Mouse (Mus musculus) myocyte (in vitro differentiated cells): ENCODE results near the gene Bod1. TPM values are rescaled to one million over a fixed set of nuclear protein-coding genes. Genes with fewer than 3 reads are reported as not detected.

Source experiments
- H3K27me3 ChIP-seq: one replicate; pipeline ENCODE4 v1.6.1; 2011; ENCODE audit not compliant: control insufficient read depth, insufficient read depth, insufficient read length
- H3K36me3 ChIP-seq: one replicate; pipeline ENCODE4 v1.6.1; 2011; ENCODE audit not compliant: control insufficient read depth, insufficient read depth
- H3K4me2 ChIP-seq: one replicate; pipeline ENCODE4 v1.6.1; 2011; ENCODE audit warnings: low read depth, control low read depth
- H3K4me3 ChIP-seq: one replicate; pipeline ENCODE4 v1.5.1; 2011; ENCODE audit warnings: mild to moderate bottlenecking, control low read depth, moderate library complexity
- H3K79me2 ChIP-seq: one replicate; pipeline ENCODE4 v1.6.1; 2011; ENCODE audit not compliant: control insufficient read depth, insufficient read depth
- H3ac ChIP-seq: one replicate; pipeline ENCODE4 v1.6.1; 2011; ENCODE audit not compliant: control insufficient read depth, insufficient read length
- CEBPB ChIP-seq: IDR thresholded peaks from 2 replicates; pipeline ENCODE4 v1.6.1; 2011; ENCODE audit warnings: mild to moderate bottlenecking, moderate library complexity; ENCODE audit not compliant: poor library complexity, insufficient read depth, severe bottlenecking
- E2F4 ChIP-seq: IDR thresholded peaks from one replicate; pipeline ENCODE4 v1.6.1; 2011; ENCODE audit warnings: mild to moderate bottlenecking, control low read depth, moderate library complexity; ENCODE audit not compliant: insufficient read depth
- MAX ChIP-seq: IDR thresholded peaks from one replicate; pipeline ENCODE4 v1.6.1; 2011; ENCODE audit warnings: low read depth, mild to moderate bottlenecking, control low read depth
- MYOD1 ChIP-seq, 3 experiments: IDR thresholded peaks; one replicate each; pipeline ENCODE4 v1.6.1; 2011; ENCODE audit warnings: control low read depth in 2 of 3, low read depth in 2 of 3, mild to moderate bottlenecking in 2 of 3, moderate library complexity in 1 of 3; ENCODE audit not compliant: insufficient read length in 2 of 3, control insufficient read depth in 1 of 3
- MYOG ChIP-seq, 3 experiments: IDR thresholded peaks; one replicate each; pipeline ENCODE4 v1.6.1; 2011; ENCODE audit warnings: control low read depth in 2 of 3, low read depth in 2 of 3, mild to moderate bottlenecking in 2 of 3; ENCODE audit not compliant: insufficient read length in 2 of 3, control insufficient read depth in 1 of 3, insufficient read depth in 1 of 3
- POLR2A ChIP-seq: IDR thresholded peaks from one replicate; pipeline ENCODE4 v1.6.1; 2011; ENCODE audit warnings: low read depth, mild to moderate bottlenecking, control low read depth, moderate library complexity; ENCODE audit not compliant: insufficient read length
- POLR2AphosphoS2 ChIP-seq: IDR thresholded peaks from one replicate; pipeline ENCODE4 v1.6.1; 2011; ENCODE audit warnings: low read depth, control low read depth; ENCODE audit not compliant: insufficient read length
- REST ChIP-seq: IDR thresholded peaks from one replicate; pipeline ENCODE4 v1.6.1; 2011; ENCODE audit warnings: mild to moderate bottlenecking, control low read depth, moderate library complexity; ENCODE audit not compliant: insufficient read depth, insufficient read length
- SRF ChIP-seq: IDR thresholded peaks from one replicate; pipeline ENCODE4 v1.6.1; 2011; ENCODE audit warnings: low read depth; ENCODE audit not compliant: control insufficient read depth, insufficient read length
- TCF12 ChIP-seq: IDR thresholded peaks from one replicate; pipeline ENCODE4 v1.6.1; 2011; ENCODE audit warnings: mild to moderate bottlenecking, control low read depth; ENCODE audit not compliant: poor library complexity, insufficient read depth, severe bottlenecking
- TCF3 ChIP-seq: IDR thresholded peaks from one replicate; pipeline ENCODE4 v1.6.1; 2011; ENCODE audit warnings: low read depth, control low read depth; ENCODE audit not compliant: insufficient read length
- USF1 ChIP-seq: IDR thresholded peaks from one replicate; pipeline ENCODE4 v1.6.1; 2011; ENCODE audit warnings: low read depth, mild to moderate bottlenecking, control low read depth, moderate library complexity
- polyA plus RNA-seq: library from polyadenylated mRNA; unstranded; fragments of >200 nt; fragmentation: generic; extraction: Trizol; gene quantifications from one replicate; pipeline ENCODE4 v1.2.1, GENCODE M21; 2012; ENCODE audit warnings: missing spikeins

Bod1 gene
- polyA plus RNA-seq, 1 experiment, result 115 TPM

GRCm38 (mm10) chr11:31628700-31629099, 43.0 kb downstream of the Bod1 start:
- TF ChIP-seq POLR2A (no peak), MYOD1 (IDR thresholded peaks at IDR 0.05; ENCODE audit: control insufficient read depth in 1 of 3, insufficient read length in 2 of 3, low read depth in 2 of 3) (no peak), E2F4 (no peak), TCF3 (no peak), MYOG (IDR thresholded peaks at IDR 0.05; ENCODE audit: control insufficient read depth in 1 of 3, insufficient read depth in 1 of 3, insufficient read length in 2 of 3, low read depth in 2 of 3) (no peak), REST (no peak), TCF12 (no peak), USF1 (no peak), SRF (no peak), CEBPB (no peak), MAX (no peak), POLR2AphosphoS2 (no peak)
- Histone ChIP-seq H3K79me2 (no peaks in the 10 kb centered on the region), H3K4me3 (no peak overlapping the region)

DNA sequence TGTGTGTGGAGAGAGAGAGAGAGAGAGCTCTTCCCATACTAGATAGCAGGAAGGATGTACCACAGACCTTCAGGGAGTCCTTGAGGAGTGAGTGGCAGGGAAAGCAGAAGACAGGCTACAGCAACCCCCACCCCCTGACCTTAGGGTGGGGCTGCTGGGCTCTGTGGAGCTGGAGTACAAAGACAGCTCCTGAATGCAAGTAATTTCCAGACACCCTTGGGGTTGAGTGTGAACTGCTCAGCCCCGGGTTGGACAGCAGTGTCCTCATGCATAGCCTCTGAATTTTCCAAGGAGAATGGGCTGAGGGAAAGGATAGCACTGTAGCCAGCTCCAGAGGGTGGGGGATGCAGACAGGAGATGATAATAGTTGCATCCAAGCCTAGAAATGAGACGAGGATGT, 50.9 kb downstream of the Bod1 start:
- no peak overlapping the region for H3K4me3 ChIP-seq
- TF ChIP-seq MYOG (IDR thresholded peaks at IDR 0.05; ENCODE audit: control insufficient read depth in 1 of 3, insufficient read depth in 1 of 3, insufficient read length in 2 of 3, low read depth in 2 of 3) (no peak), CEBPB (no peak), POLR2A (no peak), USF1 (no peak), REST (no peak), POLR2AphosphoS2 (no peak), SRF (no peak), MYOD1 (IDR thresholded peaks at IDR 0.05; ENCODE audit: control insufficient read depth in 1 of 3, insufficient read length in 2 of 3, low read depth in 2 of 3) (no peak), TCF3 (no peak), TCF12 (no peak), MAX (no peak), E2F4 (no peak)
- no peak overlapping the region for H3K4me2 ChIP-seq
- no peaks in the 10 kb centered on the region for H3K27me3 ChIP-seq
- H3ac ChIP-seq, result no peak overlapping the region
- H3K36me3 ChIP-seq, result no peaks in the 10 kb centered on the region
- no peaks in the 10 kb centered on the region for H3K79me2 ChIP-seq

More at GRCm38 (mm10) chr11:31628700-31629099, 43.0 kb downstream of the Bod1 start:
- H3K36me3 ChIP-seq, result no peaks in the 10 kb centered on the region
- H3K27me3 ChIP-seq, result no peaks in the 10 kb centered on the region
- no peak overlapping the region for H3K4me2 ChIP-seq
- H3ac ChIP-seq, result no peak overlapping the region

- no peaks in the 10 kb centered on the region for H3K27me3 ChIP-seq
- TF ChIP-seq CEBPB, result no peak
- TF ChIP-seq REST, result no peak
- H3K36me3 ChIP-seq, result no peaks in the 10 kb centered on the region
- H3ac ChIP-seq, result no peak overlapping the region
- no peaks in the 10 kb centered on the region for H3K79me2 ChIP-seq
- H3K4me2 ChIP-seq, result no peak overlapping the region
- no peak overlapping the region for H3K4me3 ChIP-seq
These were observed 53.9 kb downstream of the Bod1 start for GRCm38 (mm10) chr11:31617797-31618196.

- H3K4me2 ChIP-seq, result no peak overlapping the region
- no peaks in the 10 kb centered on the region for H3K27me3 ChIP-seq
- no peak overlapping the region for H3ac ChIP-seq
- peak in 1 of 3 experiments; percentile 36 for TF ChIP-seq MYOD1 (IDR thresholded peaks at IDR 0.05; ENCODE audit: control insufficient read depth in 1 of 3, insufficient read length in 2 of 3, low read depth in 2 of 3)
- peak; percentile 77; the same call in 1 of the 2 replicates for TF ChIP-seq CEBPB
- no peak for TF ChIP-seq SRF
- TF ChIP-seq POLR2A, result no peak
- TF ChIP-seq REST, result no peak
- no peak for TF ChIP-seq TCF12
- TF ChIP-seq MAX, result no peak
- TF ChIP-seq E2F4, result no peak
- no peak for TF ChIP-seq USF1
- peak in 1 of 3 experiments; percentile 67 for TF ChIP-seq MYOG (IDR thresholded peaks at IDR 0.05; ENCODE audit: control insufficient read depth in 1 of 3, insufficient read depth in 1 of 3, insufficient read length in 2 of 3, low read depth in 2 of 3)
- TF ChIP-seq TCF3, result no peak
- TF ChIP-seq POLR2AphosphoS2, result no peak
- H3K4me3 ChIP-seq, result no peak overlapping the region
- no peaks in the 10 kb centered on the region for H3K36me3 ChIP-seq
- no peaks in the 10 kb centered on the region for H3K79me2 ChIP-seq
These were observed 54.4 kb downstream of the Bod1 start for GRCm38 (mm10) chr11:31617236-31617635.

- Histone ChIP-seq H3K4me2 (no peak overlapping the region), H3K36me3 (no peaks in the 10 kb centered on the region), H3K27me3 (no peaks in the 10 kb centered on the region), H3K79me2 (no peaks in the 10 kb centered on the region), H3ac (no peak overlapping the region), H3K4me3 (no peak overlapping the region)
- TF ChIP-seq POLR2A, result no peak
- no peak for TF ChIP-seq POLR2AphosphoS2
- TF ChIP-seq E2F4, result no peak
- no peak for TF ChIP-seq SRF
- no peak for TF ChIP-seq MYOG (IDR thresholded peaks at IDR 0.05; ENCODE audit: control insufficient read depth in 1 of 3, insufficient read depth in 1 of 3, insufficient read length in 2 of 3, low read depth in 2 of 3)
- no peak for TF ChIP-seq TCF3
- TF ChIP-seq TCF12, result no peak
- no peak for TF ChIP-seq MAX
- TF ChIP-seq USF1, result no peak
- TF ChIP-seq CEBPB, result no peak
- no peak for TF ChIP-seq REST
- no peak for TF ChIP-seq MYOD1 (IDR thresholded peaks at IDR 0.05; ENCODE audit: control insufficient read depth in 1 of 3, insufficient read length in 2 of 3, low read depth in 2 of 3)
These were observed 55.0 kb downstream of the Bod1 start for GRCm38 (mm10) chr11:31616722-31617121.
